Mouse (Mus musculus): ENCODE measurements around the gene Bcl9. TPM values are rescaled to one million over a fixed set of nuclear protein-coding genes. Genes with fewer than 3 reads are reported as not detected.
A peak's percentile ranks its signal among the peaks of the same experiment; 100 is the strongest.

The Bcl9 gene
- polyA plus RNA-seq, 1 experiment from 2014 or later, result 73.5 TPM

DNA sequence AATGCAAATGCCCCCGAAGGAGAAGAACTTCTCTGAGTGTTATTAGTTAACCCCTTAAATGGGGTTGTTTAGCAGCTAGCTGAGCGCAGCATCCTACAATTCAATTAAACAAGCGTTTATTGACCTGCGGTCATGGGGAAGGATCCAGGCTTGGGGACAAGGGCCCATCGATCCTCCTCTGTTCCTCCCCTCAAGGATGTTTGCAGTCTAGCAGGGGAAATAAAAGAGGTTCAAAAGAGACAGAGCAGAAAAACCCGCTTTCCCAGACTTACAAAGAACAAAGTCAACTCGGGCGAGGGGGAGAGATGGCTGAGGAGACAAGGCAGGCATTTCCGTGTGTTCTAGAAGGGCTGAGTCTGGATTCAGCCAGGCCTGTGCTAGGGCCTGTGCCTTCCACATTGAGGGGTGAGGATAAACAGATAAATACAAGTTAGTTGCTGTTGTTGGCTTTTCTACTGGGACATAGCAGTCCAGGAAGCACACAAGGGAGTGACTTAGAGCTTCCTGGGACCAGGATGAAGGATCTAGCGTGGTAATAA, 55.0 kb downstream of the Bcl9 start:
- Histone ChIP-seq H3K36me3 (replicated peaks) (peaks cover 8% of the 10 kb centered on the region; the same call in 1 of the 2 replicates), H3K27me3 (replicated peaks; ENCODE audit: low read depth, poor library complexity, severe bottlenecking) (no peaks in the 10 kb centered on the region), H3K4me3 (no peak overlapping the region), H3K9me3 (no peaks in the 10 kb centered on the region), H3K4me1 (peaks cover 18% of the 10 kb centered on the region), H3K27ac (replicated peaks) (peak overlapping the region; percentile 1; the same call in 1 of the 2 replicates)
- DNase-seq (ENCODE audit: low spot score), result no peak
- WGBS, result 46% methylated on average over 10 of the region's 10 CpGs

DNA sequence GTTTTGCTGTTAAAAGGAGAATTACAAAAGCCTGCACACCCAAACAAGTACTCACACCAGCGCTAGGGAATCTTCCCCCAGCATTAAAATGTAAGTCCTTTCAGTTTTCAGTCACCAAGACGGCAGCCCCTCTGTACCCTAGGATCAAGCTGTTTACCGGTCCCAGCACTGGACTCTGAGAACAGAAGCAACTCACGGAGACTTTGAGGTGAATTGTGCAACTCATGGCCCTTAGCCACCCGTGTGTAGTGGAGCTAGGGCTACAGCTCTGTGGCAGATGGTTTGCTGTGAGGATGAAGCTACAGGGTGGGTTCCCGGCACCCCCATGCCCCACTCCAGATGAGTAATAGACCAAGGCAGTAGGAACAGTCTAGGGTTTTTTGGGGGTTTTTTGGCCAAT, 55.9 kb downstream of the Bcl9 start:
- Histone ChIP-seq H3K9me3 (no peaks in the 10 kb centered on the region), H3K27me3 (replicated peaks; ENCODE audit: low read depth, poor library complexity, severe bottlenecking) (no peaks in the 10 kb centered on the region), H3K27ac (replicated peaks) (no peak overlapping the region), H3K4me3 (no peak overlapping the region), H3K4me1 (peaks cover 18% of the 10 kb centered on the region), H3K36me3 (replicated peaks) (peaks cover 9% of the 10 kb centered on the region; the same call in 1 of the 2 replicates)
- WGBS, result 58% methylated on average over 6 of the region's 6 CpGs
- DNase-seq (ENCODE audit: low spot score), result no peak

DNA sequence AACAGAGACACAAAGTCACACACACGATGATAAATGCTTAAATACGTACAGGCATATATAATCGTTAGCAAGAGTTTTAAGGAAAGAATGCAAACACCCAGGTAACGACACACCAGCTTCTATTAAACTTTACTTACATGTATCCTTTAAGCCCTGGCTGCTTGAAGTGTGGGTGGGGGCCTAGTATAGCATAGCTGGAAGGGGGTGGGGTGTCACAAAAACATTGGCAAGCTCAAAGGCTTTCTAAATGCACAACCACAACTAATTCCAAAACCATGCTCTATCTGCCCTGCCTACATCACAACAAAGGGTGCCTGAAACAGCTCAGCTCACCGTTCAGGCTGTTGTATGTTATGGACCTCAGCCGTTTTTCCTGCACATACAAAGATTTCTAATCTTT, 57.9 kb downstream of the Bcl9 start:
- DNase-seq (ENCODE audit: low spot score), result no peak
- peaks cover 9% of the 10 kb centered on the region; the same call in 1 of the 2 replicates for H3K36me3 ChIP-seq (replicated peaks)
- no peaks in the 10 kb centered on the region for H3K27me3 ChIP-seq (replicated peaks; ENCODE audit: low read depth, poor library complexity, severe bottlenecking)
- H3K9me3 ChIP-seq, result no peaks in the 10 kb centered on the region
- no peak overlapping the region for H3K27ac ChIP-seq (replicated peaks)
- no peak overlapping the region for H3K4me3 ChIP-seq
- 96% methylated on average over 6 of the region's 6 CpGs for WGBS
- H3K4me1 ChIP-seq, result peaks cover 23% of the 10 kb centered on the region

DNA sequence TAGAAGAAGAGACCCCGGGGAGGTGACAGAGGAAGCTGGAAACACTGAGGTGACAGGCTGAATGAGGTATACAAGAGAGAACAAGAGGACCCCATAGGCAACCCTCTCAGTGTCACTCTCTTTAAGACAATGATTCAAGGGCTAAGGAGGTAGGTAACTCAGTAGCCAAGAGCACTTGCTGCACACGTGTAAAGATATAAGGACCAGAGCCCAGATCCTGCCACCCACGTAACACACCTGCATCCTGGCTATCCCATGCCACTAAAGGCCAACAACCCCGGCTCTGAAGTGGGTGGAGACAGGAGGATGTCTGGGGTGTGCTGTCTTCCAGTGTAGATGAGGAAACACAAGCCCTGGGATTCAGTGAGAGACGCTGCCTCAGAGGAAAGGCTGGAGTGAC, 58.4 kb downstream of the Bcl9 start:
- DNase-seq (ENCODE audit: low spot score), result no peak
- 89% methylated on average over 5 of the region's 5 CpGs for WGBS

DNA sequence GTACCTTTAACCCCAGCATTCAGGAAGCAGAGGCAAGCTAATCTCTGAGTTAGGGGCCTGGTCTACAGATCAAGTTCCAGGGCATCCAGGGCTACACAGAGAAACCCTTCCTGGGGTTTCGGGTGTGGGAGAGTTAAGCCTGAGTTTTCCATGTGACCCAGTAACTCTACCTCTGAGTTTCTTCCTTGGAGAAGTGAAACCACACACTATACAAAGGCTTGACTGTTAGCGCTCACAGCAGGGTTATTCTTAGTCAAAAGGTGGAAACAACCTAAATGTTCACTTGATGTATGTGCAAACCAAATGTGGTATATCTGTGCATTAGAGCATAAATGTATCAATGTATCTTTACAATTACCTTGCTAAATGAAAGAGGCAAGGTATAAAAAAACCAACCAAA, 59.2 kb downstream of the Bcl9 start:
- DNase-seq (ENCODE audit: low spot score), result no peak
- Histone ChIP-seq H3K36me3 (replicated peaks) (peaks cover 5% of the 10 kb centered on the region; the same call in 1 of the 2 replicates), H3K4me3 (no peak overlapping the region), H3K27me3 (replicated peaks; ENCODE audit: low read depth, poor library complexity, severe bottlenecking) (no peaks in the 10 kb centered on the region), H3K9me3 (no peaks in the 10 kb centered on the region), H3K4me1 (peaks cover 22% of the 10 kb centered on the region), H3K27ac (replicated peaks) (no peak overlapping the region)
- 79% methylated on average over 2 of the region's 2 CpGs for WGBS

More for the DNA sequence above, 58.4 kb downstream of the Bcl9 start:
- Histone ChIP-seq H3K4me1 (peaks cover 23% of the 10 kb centered on the region), H3K4me3 (no peak overlapping the region), H3K9me3 (no peaks in the 10 kb centered on the region), H3K36me3 (replicated peaks) (peaks cover 9% of the 10 kb centered on the region; the same call in 1 of the 2 replicates), H3K27ac (replicated peaks) (no peak overlapping the region), H3K27me3 (replicated peaks; ENCODE audit: low read depth, poor library complexity, severe bottlenecking) (no peaks in the 10 kb centered on the region)

DNA sequence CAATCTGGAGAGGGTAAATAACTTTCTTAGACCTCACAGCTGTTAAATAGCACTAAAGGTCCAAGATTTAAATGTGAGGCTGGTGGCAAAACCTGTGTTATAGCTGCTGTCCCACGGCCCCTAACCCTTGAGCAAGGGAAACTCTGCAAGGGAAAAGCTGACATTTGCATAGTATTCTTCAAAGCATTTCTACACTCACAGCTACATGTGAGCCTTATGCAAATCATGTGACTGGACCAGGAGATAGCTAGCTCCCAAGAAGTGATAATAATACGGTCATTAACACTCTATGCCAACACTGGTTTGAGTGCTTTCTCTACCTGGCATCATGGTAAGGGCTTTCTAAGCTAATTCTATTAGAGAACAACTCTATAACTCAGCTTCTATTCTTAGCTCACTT, 60.3 kb downstream of the Bcl9 start:
- H3K36me3 ChIP-seq (replicated peaks), result peaks cover 3% of the 10 kb centered on the region; the same call in 1 of the 2 replicates
- WGBS, result 95% methylated on average over 2 of the region's 2 CpGs
- H3K4me1 ChIP-seq, result peaks cover 11% of the 10 kb centered on the region
- no peak for DNase-seq (ENCODE audit: low spot score)
- H3K27ac ChIP-seq (replicated peaks), result no peak overlapping the region
- H3K27me3 ChIP-seq (replicated peaks; ENCODE audit: low read depth, poor library complexity, severe bottlenecking), result no peaks in the 10 kb centered on the region
- H3K4me3 ChIP-seq, result no peak overlapping the region
- H3K9me3 ChIP-seq, result no peaks in the 10 kb centered on the region

DNA sequence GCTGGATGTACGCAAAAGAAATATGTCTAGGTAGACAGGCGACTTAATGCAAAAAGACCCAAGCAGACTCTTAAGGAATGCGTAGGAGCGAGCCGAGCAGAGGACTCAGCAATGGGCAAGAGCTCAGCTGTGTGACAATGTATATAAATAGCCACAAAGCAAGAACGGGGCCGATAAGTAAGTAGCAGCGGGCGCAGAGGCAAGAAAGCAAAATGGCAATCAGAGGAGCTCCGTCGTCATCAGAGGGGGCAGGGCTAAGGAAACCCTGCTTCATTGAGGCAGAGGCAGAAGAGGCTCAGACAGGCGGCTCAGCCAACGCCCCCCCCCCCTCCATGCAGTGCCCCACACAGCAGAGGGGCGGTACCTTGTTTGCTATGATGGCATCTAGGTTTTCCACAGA, 62.9 kb downstream of the Bcl9 start:
- Histone ChIP-seq H3K36me3 (replicated peaks) (peaks cover 10% of the 10 kb centered on the region), H3K9me3 (no peaks in the 10 kb centered on the region), H3K27ac (replicated peaks) (no peak overlapping the region), H3K4me1 (0 out of 2 replicates have a peak, but pooled peaks cover 5% of the 10 kb centered on the region), H3K27me3 (replicated peaks; ENCODE audit: low read depth, poor library complexity, severe bottlenecking) (no peaks in the 10 kb centered on the region), H3K4me3 (no peak overlapping the region)
- 89% methylated on average over 14 of the region's 14 CpGs for WGBS
- no peak for DNase-seq (ENCODE audit: low spot score)

DNA sequence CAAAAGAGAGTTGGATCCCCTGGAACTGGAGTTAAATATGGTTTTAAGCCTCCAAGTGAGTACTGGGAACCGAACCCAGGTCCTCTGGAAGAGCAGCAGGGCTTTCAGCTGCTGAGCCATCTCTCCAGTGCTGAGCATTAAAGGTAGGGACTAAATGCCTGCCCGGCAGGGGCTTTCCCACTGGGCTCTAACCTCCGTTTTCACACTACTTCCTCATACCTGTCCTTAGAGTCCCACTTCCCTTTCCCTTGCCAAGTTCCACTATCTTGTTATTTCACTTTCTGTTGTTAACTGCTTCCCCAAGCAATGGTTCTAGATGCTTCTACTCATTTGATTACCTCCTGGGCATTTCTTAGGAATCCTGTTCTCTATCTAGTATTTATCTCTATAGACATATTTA, 65.4 kb downstream of the Bcl9 start:
- Histone ChIP-seq H3K4me3 (no peak overlapping the region), H3K4me1 (peaks cover 24% of the 10 kb centered on the region), H3K27ac (replicated peaks) (no peak overlapping the region), H3K9me3 (no peaks in the 10 kb centered on the region), H3K27me3 (replicated peaks; ENCODE audit: low read depth, poor library complexity, severe bottlenecking) (no peaks in the 10 kb centered on the region), H3K36me3 (replicated peaks) (peaks cover 7% of the 10 kb centered on the region)
- WGBS, result 85% methylated on average over 3 of the region's 3 CpGs
- no peak for DNase-seq (ENCODE audit: low spot score)

DNA sequence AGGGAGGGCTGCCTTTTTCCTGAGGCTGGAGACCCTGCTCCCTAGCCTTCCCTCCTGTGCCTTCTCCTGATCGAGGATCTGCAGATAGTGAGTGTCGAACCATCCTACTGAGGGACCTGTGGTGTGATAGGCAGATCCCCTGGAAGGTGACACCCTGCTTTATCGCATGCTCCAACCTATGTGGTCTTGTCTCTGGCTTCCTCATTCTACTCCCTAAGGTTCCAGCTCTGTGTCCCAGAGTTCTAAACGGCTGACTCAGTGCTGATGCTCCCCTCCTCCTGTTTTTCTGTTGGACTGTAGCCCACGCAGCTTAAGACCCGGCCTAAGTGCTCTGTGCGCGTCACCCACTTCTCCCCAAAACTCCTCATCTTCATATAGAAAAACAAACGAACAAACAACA, 65.9 kb downstream of the Bcl9 start:
- Histone ChIP-seq H3K27ac (replicated peaks) (no peak overlapping the region), H3K4me3 (no peak overlapping the region), H3K27me3 (replicated peaks; ENCODE audit: low read depth, poor library complexity, severe bottlenecking) (no peaks in the 10 kb centered on the region), H3K4me1 (peaks cover 24% of the 10 kb centered on the region), H3K9me3 (no peaks in the 10 kb centered on the region), H3K36me3 (replicated peaks) (peaks cover 7% of the 10 kb centered on the region)
- 90% methylated on average over 9 of the region's 9 CpGs for WGBS
- DNase-seq (ENCODE audit: low spot score), result no peak

DNA sequence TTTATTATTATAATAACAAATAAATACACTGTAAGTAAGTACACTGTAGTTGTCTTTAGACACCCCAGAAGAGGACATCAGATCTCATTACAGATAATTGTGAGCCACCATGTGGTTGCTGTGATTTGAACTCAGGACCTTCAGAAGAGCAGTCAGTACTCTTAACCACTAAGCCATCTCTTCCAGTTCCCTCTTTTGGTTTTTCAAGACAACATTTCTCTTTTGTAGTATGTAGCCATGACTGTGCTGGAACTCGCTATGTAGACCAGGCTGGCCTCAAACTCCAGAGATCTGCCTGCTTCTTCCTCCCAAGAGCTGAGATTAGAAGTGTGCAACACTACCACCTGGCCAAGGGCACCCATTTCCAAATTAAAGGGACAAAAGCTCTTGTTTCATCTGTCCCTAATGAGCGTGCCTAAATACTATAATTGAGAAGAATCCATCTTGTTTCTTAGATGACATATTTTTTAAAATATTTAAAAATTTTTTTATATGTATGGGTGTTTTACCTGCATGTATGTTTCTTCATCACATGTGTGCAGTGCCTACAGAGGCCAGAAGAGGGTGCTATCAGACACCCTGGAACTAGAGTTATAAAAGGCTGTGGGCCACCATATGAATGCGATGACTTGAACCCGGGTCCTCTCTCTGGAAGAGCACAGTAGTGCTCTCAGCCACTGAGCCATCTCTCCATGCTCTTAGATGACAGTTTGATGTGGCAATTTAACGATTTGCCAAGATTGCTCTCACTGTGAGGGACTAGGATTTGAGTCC, 66.9 kb downstream of the Bcl9 start:
- Histone ChIP-seq H3K9me3 (no peaks in the 10 kb centered on the region), H3K27ac (replicated peaks) (no peak overlapping the region), H3K27me3 (replicated peaks; ENCODE audit: low read depth, poor library complexity, severe bottlenecking) (no peaks in the 10 kb centered on the region), H3K36me3 (replicated peaks) (peaks cover 7% of the 10 kb centered on the region), H3K4me3 (no peak overlapping the region), H3K4me1 (peaks cover 26% of the 10 kb centered on the region)
- 97% methylated on average over 5 of the region's 5 CpGs for WGBS
- DNase-seq (ENCODE audit: low spot score), result no peak

DNA sequence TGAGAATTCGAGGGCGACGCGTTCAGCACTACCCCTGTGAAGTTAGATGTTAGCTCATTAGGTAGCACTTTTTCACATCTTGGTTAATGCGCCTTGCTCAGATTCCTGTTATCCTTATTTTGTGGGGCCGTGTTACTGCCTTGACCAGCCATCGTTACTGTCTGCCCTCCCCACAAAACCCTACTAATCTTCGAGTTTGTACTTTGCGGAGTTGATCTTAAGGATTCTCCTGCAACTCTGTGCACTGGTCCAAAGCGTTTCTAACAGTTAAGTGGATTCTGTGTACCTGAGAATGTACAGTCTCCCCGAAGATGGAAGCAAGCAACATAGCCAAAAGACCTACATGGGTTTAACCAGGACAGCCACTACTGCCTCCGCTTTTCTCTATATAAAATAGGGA, 69.3 kb downstream of the Bcl9 start:
- peaks cover 37% of the 10 kb centered on the region for H3K4me1 ChIP-seq
- peak overlapping the region; percentile 98 for H3K27ac ChIP-seq (replicated peaks)
- DNase-seq (ENCODE audit: low spot score), result no peak
- no peaks in the 10 kb centered on the region for H3K27me3 ChIP-seq (replicated peaks; ENCODE audit: low read depth, poor library complexity, severe bottlenecking)
- no peaks in the 10 kb centered on the region for H3K9me3 ChIP-seq
- H3K4me3 ChIP-seq, result peak overlapping the region; percentile 85
- WGBS, result 14% methylated on average over 12 of the region's 12 CpGs
- peaks cover 12% of the 10 kb centered on the region for H3K36me3 ChIP-seq (replicated peaks)

DNA sequence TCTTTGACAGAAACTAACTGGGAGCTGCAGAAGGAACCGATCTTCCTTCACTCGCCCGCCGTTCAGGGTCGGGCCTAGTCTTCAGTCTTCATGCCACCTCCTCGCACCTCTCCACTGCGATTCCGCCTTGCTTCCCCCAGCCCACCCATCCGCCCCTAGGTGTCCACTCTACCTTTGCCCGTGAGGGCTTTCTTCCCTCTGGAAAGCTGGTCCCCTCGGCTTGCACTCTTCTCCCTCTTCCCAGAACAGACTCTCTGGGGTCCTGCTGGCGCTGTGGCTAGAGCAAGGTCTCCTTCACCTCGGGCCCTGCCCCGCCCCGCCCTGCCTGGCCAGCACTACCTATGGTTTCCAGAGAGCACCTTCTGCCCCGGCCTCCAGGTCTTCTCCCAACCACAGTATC, 69.7 kb downstream of the Bcl9 start:
- Histone ChIP-seq H3K9me3 (no peaks in the 10 kb centered on the region), H3K36me3 (replicated peaks) (peaks cover 17% of the 10 kb centered on the region), H3K4me1 (peaks cover 37% of the 10 kb centered on the region), H3K27me3 (replicated peaks; ENCODE audit: low read depth, poor library complexity, severe bottlenecking) (no peaks in the 10 kb centered on the region), H3K4me3 (peak overlapping the region; percentile 85), H3K27ac (replicated peaks) (peak overlapping the region; percentile 98)
- 0% methylated on average over 16 of the region's 16 CpGs for WGBS
- DNase-seq (ENCODE audit: low spot score), result no peak

Measured in embryonic facial prominence, embryonic 10.5 days (tissue).